Comparison of ENCODE assay signal across 18 mouse cellular contexts in genomic region chr5:65051513-65051912, GRCm38 (mm10). TPM values are rescaled to one million over a fixed set of nuclear protein-coding genes. Genes with fewer than 3 reads are reported as not detected.
"Had no signal": no experiment of that assay in that cellular context is flagged by ENCODE, and none has a peak within 500 bp of the region (broad histone marks: within the 10 kb centered on the region; RNA-seq: fewer than 3 reads in every experiment).

No protein-coding gene starts in this region.

- DNase-seq: kidney, adult 8-10 months; kidney, postnatal 10 days; kidney, postnatal 36 days; layer of hippocampus, postnatal 36 days; lung, adult 18-20 months; lung, postnatal 10 days; lung, postnatal 36 days; thymus, adult 18-20 months; thymus, postnatal 36 days had no signal

- H3K4me1 ChIP-seq: liver, embryonic 12.5 days; liver, embryonic 15.5 days; lung, embryonic 15.5 days; megakaryocyte, embryonic 14.5 days had no signal

- ATAC-seq: intestine, postnatal 0 days; liver, embryonic 12.5 days; midbrain, embryonic 13.5 days had no signal

- H3K9ac ChIP-seq: kidney, embryonic 15.5 days; liver, embryonic 12.5 days; liver, embryonic 15.5 days; lung, embryonic 15.5 days; midbrain, embryonic 13.5 days had no signal

- H3K27ac ChIP-seq: kidney, embryonic 15.5 days; left cerebral cortex, adult 2 months; liver, embryonic 12.5 days; liver, embryonic 15.5 days; lung, embryonic 15.5 days; midbrain, embryonic 10.5 days; midbrain, embryonic 13.5 days had no signal

- H3K36me3 ChIP-seq: kidney, embryonic 15.5 days; liver, embryonic 12.5 days; liver, embryonic 15.5 days; lung, embryonic 15.5 days; midbrain, embryonic 10.5 days; midbrain, embryonic 13.5 days had no signal

- H3K4me3 ChIP-seq: kidney, embryonic 15.5 days; left cerebral cortex, adult 2 months; liver, embryonic 12.5 days; liver, embryonic 15.5 days; lung, embryonic 15.5 days; midbrain, embryonic 10.5 days; midbrain, embryonic 13.5 days had no signal

- H3K9me3 ChIP-seq: kidney, embryonic 15.5 days; liver, embryonic 12.5 days; liver, embryonic 15.5 days; lung, embryonic 15.5 days; midbrain, embryonic 10.5 days; midbrain, embryonic 13.5 days had no signal

- H3K27me3 ChIP-seq: kidney, embryonic 15.5 days; liver, embryonic 12.5 days; liver, embryonic 15.5 days; lung, embryonic 15.5 days; midbrain, embryonic 13.5 days had no signal

- H3K4me2 ChIP-seq: kidney, embryonic 15.5 days; liver, embryonic 12.5 days; liver, embryonic 15.5 days; lung, embryonic 15.5 days; midbrain, embryonic 13.5 days had no signal

RNA-seq across cellular contexts. Expression of gene Tmem156, which starts 40.4 kb away (rescaled TPM):
- polyA plus RNA-seq: midbrain, embryonic 10.5 days; midbrain, embryonic 13.5 days had no signal
